Mouse (Mus musculus): ENCODE results near the gene Mas1.

DNA sequence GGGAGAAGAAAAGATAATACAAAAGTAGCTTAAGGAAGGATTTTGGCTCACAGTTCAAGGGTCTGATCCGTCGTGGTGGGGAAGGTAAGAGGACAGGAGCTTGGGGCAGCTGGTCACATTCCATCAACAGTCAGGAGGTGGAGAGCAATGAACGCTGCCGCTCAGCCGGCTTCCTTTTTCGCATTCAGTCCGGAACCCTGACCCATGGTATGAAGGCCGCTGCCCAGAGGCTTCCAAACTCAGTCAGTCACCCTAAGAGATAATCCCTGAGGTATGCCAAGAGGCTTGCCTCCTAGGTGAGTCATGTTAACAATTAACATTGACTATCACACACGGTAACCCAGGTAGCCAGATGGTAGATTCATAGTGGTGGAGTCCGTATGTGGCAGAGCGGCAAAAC is 13.6 kb downstream of the Mas1 start:
- TF ChIP-seq CTCF (IDR thresholded peaks at IDR 0.05; ENCODE audit: low read depth) (no peak), EP300 (IDR thresholded peaks at IDR 0.05; ENCODE audit: low read depth) (no peak)

Measured in liver, embryonic 14.5 days (tissue).